Mouse (Mus musculus): ENCODE measurements around the gene 1110008P14Rik. TPM values are rescaled to one million over a fixed set of nuclear protein-coding genes. Genes with fewer than 3 reads are reported as not detected.

1110008P14Rik gene
- polyA plus RNA-seq, 1 experiment from 2014 or later, result 98.4 TPM

DNA sequence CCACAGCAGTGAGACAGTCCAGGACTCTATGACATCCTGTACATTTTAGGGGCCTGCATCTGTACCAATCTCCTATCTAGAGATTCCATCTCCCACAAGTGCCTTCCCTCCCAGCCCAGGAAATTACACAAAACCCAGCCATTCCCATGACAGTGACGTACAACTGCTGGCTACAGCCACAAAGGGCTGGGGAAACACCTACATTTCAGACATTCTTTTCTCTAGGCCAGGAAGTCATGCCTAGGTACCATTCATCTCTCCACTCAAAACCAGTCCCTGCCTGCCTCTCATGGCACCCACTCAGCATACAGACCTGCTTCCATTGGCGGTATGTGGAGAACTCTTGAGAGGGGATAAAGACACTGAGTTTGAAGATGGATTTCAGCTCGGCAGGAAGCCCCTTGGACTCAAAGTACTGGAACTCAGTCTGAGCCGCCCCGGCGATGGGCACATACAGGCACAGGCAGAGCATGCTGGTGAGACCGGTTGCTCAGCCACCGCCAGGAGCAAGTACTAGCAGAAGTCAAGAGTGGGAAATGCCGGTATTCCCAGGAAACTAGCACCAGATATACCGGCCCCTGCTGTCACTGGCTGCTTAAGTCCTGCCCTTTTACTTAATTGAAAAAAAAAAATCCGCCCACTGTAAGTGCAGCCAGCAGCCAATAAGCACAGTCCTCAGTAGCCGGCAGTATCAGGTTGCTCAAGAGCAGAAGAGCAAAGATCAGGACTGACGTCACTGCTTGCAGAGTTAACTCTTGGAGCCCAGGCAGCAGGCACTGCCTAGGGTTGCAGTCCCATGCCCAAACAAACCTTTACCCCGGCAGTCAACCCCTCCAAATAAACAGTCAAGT is 42.0 kb upstream of the 1110008P14Rik start:
- H3K36me3 ChIP-seq (ENCODE audit: control insufficient read depth, insufficient read depth, low read length), result peaks cover 32% of the 10 kb centered on the region
- peaks cover 31% of the 10 kb centered on the region for H3K4me1 ChIP-seq (ENCODE audit: control insufficient read depth, insufficient read depth, low read length)
- peak overlapping the region; percentile 50 for H3K9ac ChIP-seq (ENCODE audit: low read length)
- WGBS, result 2% methylated on average over 14 of the region's 14 CpGs
- DNase-seq (ENCODE audit: low spot score) (peak; percentile 86), ATAC-seq (peak; percentile 74)
- H3K27ac ChIP-seq (ENCODE audit: low read depth, low read length), result peak overlapping the region; percentile 53; the same call in 1 of the 2 replicates
- peak overlapping the region; percentile 25 for H3K4me3 ChIP-seq (ENCODE audit: low read depth, low read length)
- no peaks in the 10 kb centered on the region for H3K27me3 ChIP-seq (replicated peaks; ENCODE audit: control insufficient read depth, insufficient read depth, low read length)
- H3K9me3 ChIP-seq (replicated peaks; ENCODE audit: control insufficient read depth, low read length), result no peaks in the 10 kb centered on the region
- H3K4me2 ChIP-seq (ENCODE audit: low read length), result peak overlapping the region; percentile 51

- Histone ChIP-seq H3K27ac (ENCODE audit: low read depth, low read length) (no peak overlapping the region), H3K4me1 (ENCODE audit: control insufficient read depth, insufficient read depth, low read length) (peaks cover 18% of the 10 kb centered on the region), H3K9ac (ENCODE audit: low read length) (no peak overlapping the region), H3K9me3 (replicated peaks; ENCODE audit: control insufficient read depth, low read length) (no peaks in the 10 kb centered on the region), H3K36me3 (ENCODE audit: control insufficient read depth, insufficient read depth, low read length) (peaks cover 47% of the 10 kb centered on the region), H3K4me3 (ENCODE audit: low read depth, low read length) (no peak overlapping the region), H3K4me2 (ENCODE audit: low read length) (no peak overlapping the region), H3K27me3 (replicated peaks; ENCODE audit: control insufficient read depth, insufficient read depth, low read length) (no peaks in the 10 kb centered on the region)
- ATAC-seq (no peak), DNase-seq (ENCODE audit: low spot score) (no peak)
- 91% methylated on average over 6 of the region's 6 CpGs for WGBS
Measured at GRCm38 (mm10) chr2:32421851-32422251, 40.1 kb upstream of the 1110008P14Rik start.

DNA sequence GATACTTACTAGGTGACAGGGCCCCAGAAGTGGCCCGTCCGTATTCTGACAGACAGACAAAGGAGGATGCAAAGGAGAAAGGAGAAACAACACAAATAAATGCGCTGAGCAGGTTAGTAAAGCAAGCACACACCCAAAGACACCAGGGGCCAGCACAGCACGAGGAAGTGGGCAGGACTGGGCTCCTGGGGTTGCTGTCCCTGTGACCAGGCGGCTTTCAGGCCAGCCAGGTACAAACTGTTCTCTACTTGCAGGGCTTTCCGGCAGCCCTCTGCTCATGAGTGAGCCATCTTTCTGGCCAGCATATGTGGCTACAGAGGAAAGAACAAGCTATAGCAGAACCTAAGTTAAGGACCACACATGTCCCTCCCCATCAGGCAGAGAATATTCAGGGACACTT is 38.9 kb upstream of the 1110008P14Rik start:
- no peak overlapping the region for H3K4me3 ChIP-seq (ENCODE audit: low read depth, low read length)
- no peaks in the 10 kb centered on the region for H3K27me3 ChIP-seq (replicated peaks; ENCODE audit: control insufficient read depth, insufficient read depth, low read length)
- H3K4me1 ChIP-seq (ENCODE audit: control insufficient read depth, insufficient read depth, low read length), result peaks cover 18% of the 10 kb centered on the region
- WGBS, result 85% methylated on average over 6 of the region's 6 CpGs
- DNase-seq (ENCODE audit: low spot score), result no peak
- no peak for ATAC-seq
- no peak overlapping the region for H3K27ac ChIP-seq (ENCODE audit: low read depth, low read length)
- H3K9me3 ChIP-seq (replicated peaks; ENCODE audit: control insufficient read depth, low read length), result no peaks in the 10 kb centered on the region
- no peak overlapping the region for H3K4me2 ChIP-seq (ENCODE audit: low read length)
- peaks cover 59% of the 10 kb centered on the region for H3K36me3 ChIP-seq (ENCODE audit: control insufficient read depth, insufficient read depth, low read length)
- H3K9ac ChIP-seq (ENCODE audit: low read length), result no peak overlapping the region

GRCm38 (mm10) chr2:32420066-32420608 is 38.4 kb upstream of the 1110008P14Rik start:
- Histone ChIP-seq H3K27ac (ENCODE audit: low read depth, low read length) (no peak overlapping the region), H3K36me3 (ENCODE audit: control insufficient read depth, insufficient read depth, low read length) (peaks cover 64% of the 10 kb centered on the region), H3K27me3 (replicated peaks; ENCODE audit: control insufficient read depth, insufficient read depth, low read length) (no peaks in the 10 kb centered on the region), H3K9ac (ENCODE audit: low read length) (no peak overlapping the region), H3K4me3 (ENCODE audit: low read depth, low read length) (no peak overlapping the region), H3K9me3 (replicated peaks; ENCODE audit: control insufficient read depth, low read length) (no peaks in the 10 kb centered on the region), H3K4me2 (ENCODE audit: low read length) (no peak overlapping the region), H3K4me1 (ENCODE audit: control insufficient read depth, insufficient read depth, low read length) (peaks cover 18% of the 10 kb centered on the region)
- DNase-seq (ENCODE audit: low spot score) (no peak), ATAC-seq (no peak)
- WGBS, result 93% methylated on average over 12 of the region's 12 CpGs

DNA sequence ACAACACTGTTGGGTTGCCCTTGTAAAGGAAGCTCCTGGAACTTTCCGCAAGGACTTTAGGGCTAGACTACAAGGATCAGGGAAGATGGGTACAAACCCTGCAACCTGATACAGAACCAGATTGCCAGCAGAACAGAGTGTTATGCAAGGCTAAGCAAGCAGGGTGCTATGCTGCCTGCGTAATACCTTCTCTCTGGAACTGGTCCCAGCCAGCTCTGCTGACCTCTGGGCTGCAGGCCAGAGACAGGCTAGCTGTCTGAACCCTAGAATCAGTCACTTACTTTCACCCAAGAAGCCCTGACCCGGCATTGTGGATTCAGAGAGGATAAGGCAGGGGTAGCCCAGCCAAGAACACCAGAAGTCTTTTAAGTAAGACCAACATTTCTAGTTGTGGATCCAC is 37.6 kb upstream of the 1110008P14Rik start:
- no peaks in the 10 kb centered on the region for H3K27me3 ChIP-seq (replicated peaks; ENCODE audit: control insufficient read depth, insufficient read depth, low read length)
- ATAC-seq (no peak), DNase-seq (ENCODE audit: low spot score) (no peak)
- H3K4me3 ChIP-seq (ENCODE audit: low read depth, low read length), result no peak overlapping the region
- H3K9ac ChIP-seq (ENCODE audit: low read length), result no peak overlapping the region
- H3K4me1 ChIP-seq (ENCODE audit: control insufficient read depth, insufficient read depth, low read length), result peaks cover 14% of the 10 kb centered on the region
- peaks cover 72% of the 10 kb centered on the region for H3K36me3 ChIP-seq (ENCODE audit: control insufficient read depth, insufficient read depth, low read length)
- 94% methylated on average over 3 of the region's 3 CpGs for WGBS
- H3K9me3 ChIP-seq (replicated peaks; ENCODE audit: control insufficient read depth, low read length), result no peaks in the 10 kb centered on the region
- H3K4me2 ChIP-seq (ENCODE audit: low read length), result no peak overlapping the region
- no peak overlapping the region for H3K27ac ChIP-seq (ENCODE audit: low read depth, low read length)

- WGBS, result 92% methylated on average over 12 of the region's 12 CpGs
- ATAC-seq (no peak), DNase-seq (ENCODE audit: low spot score) (no peak)
- H3K4me3 ChIP-seq (ENCODE audit: low read depth, low read length), result no peak overlapping the region
- no peaks in the 10 kb centered on the region for H3K27me3 ChIP-seq (replicated peaks; ENCODE audit: control insufficient read depth, insufficient read depth, low read length)
- no peaks in the 10 kb centered on the region for H3K9me3 ChIP-seq (replicated peaks; ENCODE audit: control insufficient read depth, low read length)
- H3K4me1 ChIP-seq (ENCODE audit: control insufficient read depth, insufficient read depth, low read length), result peaks cover 6% of the 10 kb centered on the region
- H3K27ac ChIP-seq (ENCODE audit: low read depth, low read length), result no peak overlapping the region
- no peak overlapping the region for H3K9ac ChIP-seq (ENCODE audit: low read length)
- peaks cover 79% of the 10 kb centered on the region for H3K36me3 ChIP-seq (ENCODE audit: control insufficient read depth, insufficient read depth, low read length)
- no peak overlapping the region for H3K4me2 ChIP-seq (ENCODE audit: low read length)
Measured at GRCm38 (mm10) chr2:32418430-32419151, 36.9 kb upstream of the 1110008P14Rik start.

- no peak overlapping the region for H3K4me3 ChIP-seq (ENCODE audit: low read depth, low read length)
- WGBS, result 95% methylated on average over 8 of the region's 8 CpGs
- ATAC-seq, result no peak
- no peaks in the 10 kb centered on the region for H3K9me3 ChIP-seq (replicated peaks; ENCODE audit: control insufficient read depth, low read length)
- peaks cover 79% of the 10 kb centered on the region for H3K36me3 ChIP-seq (ENCODE audit: control insufficient read depth, insufficient read depth, low read length)
- H3K4me1 ChIP-seq (ENCODE audit: control insufficient read depth, insufficient read depth, low read length), result no peaks in the 10 kb centered on the region
- no peak for DNase-seq (ENCODE audit: low spot score)
- no peaks in the 10 kb centered on the region for H3K27me3 ChIP-seq (replicated peaks; ENCODE audit: control insufficient read depth, insufficient read depth, low read length)
- H3K4me2 ChIP-seq (ENCODE audit: low read length), result no peak overlapping the region
- H3K27ac ChIP-seq (ENCODE audit: low read depth, low read length), result no peak overlapping the region
- H3K9ac ChIP-seq (ENCODE audit: low read length), result no peak overlapping the region
Measured at GRCm38 (mm10) chr2:32417486-32417885, 35.7 kb upstream of the 1110008P14Rik start.

DNA sequence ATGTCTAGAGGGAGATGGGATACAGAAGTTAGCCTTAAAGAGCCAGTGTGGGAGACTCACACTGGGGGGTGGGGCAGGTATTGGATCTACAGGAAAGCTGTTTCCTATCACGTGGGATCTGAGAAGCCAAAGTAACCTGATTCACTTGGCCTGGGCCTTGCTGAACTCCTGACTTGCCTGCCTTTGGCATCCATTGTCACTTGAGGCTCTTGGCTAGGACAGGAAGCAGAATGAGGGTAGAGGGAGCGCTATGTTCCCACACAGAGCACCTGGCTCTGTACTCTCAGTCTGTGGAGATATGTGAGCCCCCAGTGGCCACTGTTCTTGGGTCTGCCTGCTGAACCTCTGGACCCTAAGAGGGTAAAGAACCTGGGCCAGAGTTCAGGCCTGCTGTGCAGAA is 34.8 kb upstream of the 1110008P14Rik start:
- H3K4me1 ChIP-seq (ENCODE audit: control insufficient read depth, insufficient read depth, low read length), result no peaks in the 10 kb centered on the region

More for the DNA sequence above, 34.8 kb upstream of the 1110008P14Rik start:
- Histone ChIP-seq H3K36me3 (ENCODE audit: control insufficient read depth, insufficient read depth, low read length) (peaks cover 78% of the 10 kb centered on the region), H3K4me3 (ENCODE audit: low read depth, low read length) (no peak overlapping the region), H3K9ac (ENCODE audit: low read length) (no peak overlapping the region), H3K9me3 (replicated peaks; ENCODE audit: control insufficient read depth, low read length) (no peaks in the 10 kb centered on the region), H3K27me3 (replicated peaks; ENCODE audit: control insufficient read depth, insufficient read depth, low read length) (no peaks in the 10 kb centered on the region), H3K4me2 (ENCODE audit: low read length) (no peak overlapping the region), H3K27ac (ENCODE audit: low read depth, low read length) (no peak overlapping the region)
- 93% methylated on average over 2 of the region's 2 CpGs for WGBS
- DNase-seq (ENCODE audit: low spot score) (no peak), ATAC-seq (no peak)
